Mouse (Mus musculus) forebrain, embryonic 11.5 days (tissue): ENCODE measurements around the gene Gm6268. TPM values are rescaled to one million over a fixed set of nuclear protein-coding genes. Genes with fewer than 3 reads are reported as not detected.

Source experiments
- ATAC-seq: fragments of 200-750 bp; cut with Nextera tagmentation; replicated peaks from 2 replicates; pipeline ENCODE4 v1.8.0; 2017; ENCODE audit warnings: moderate TSS enrichment; ENCODE audit not compliant: low FRiP score
- DNase-seq: peaks from one replicate; pipeline ENCODE4 v3.0.0-alpha.2; 2017; ENCODE audit warnings: low spot score
- H3K27ac ChIP-seq: fragments of 300-500 bp; sonication (generic); 2 replicates; pipeline ENCODE4 v1.5.1; 2014; ENCODE audit warnings: low read depth, low read length
- H3K27me3 ChIP-seq: fragments of 300-500 bp; sonication (generic); 2 replicates; pipeline ENCODE4 v1.6.1; 2014; ENCODE audit warnings: mild to moderate bottlenecking, low read length, mixed read lengths; ENCODE audit not compliant: control insufficient read depth, insufficient read depth
- H3K36me3 ChIP-seq: fragments of 300-500 bp; sonication (generic); 2 replicates; pipeline ENCODE4 v1.6.1; 2014; ENCODE audit warnings: mild to moderate bottlenecking, low read length, moderate library complexity, mixed read lengths; ENCODE audit not compliant: control insufficient read depth, insufficient read depth
- H3K4me1 ChIP-seq: fragments of 300-500 bp; sonication (generic); replicated peaks from 2 replicates; pipeline ENCODE4 v1.6.1; 2014; ENCODE audit warnings: low read length, mixed read lengths; ENCODE audit not compliant: control insufficient read depth, insufficient read depth
- H3K4me2 ChIP-seq: fragments of 300-500 bp; sonication (generic); 2 replicates; pipeline ENCODE4 v1.6.1; 2014; ENCODE audit warnings: low read depth, mild to moderate bottlenecking, low read length, moderate library complexity, mixed read lengths; ENCODE audit not compliant: severe bottlenecking
- H3K4me3 ChIP-seq: fragments of 300-500 bp; sonication (generic); 2 replicates; pipeline ENCODE4 v1.5.1; 2014; ENCODE audit warnings: low read depth, low read length
- H3K9ac ChIP-seq: fragments of 300-500 bp; sonication (generic); 2 replicates; pipeline ENCODE4 v1.6.1; 2014; ENCODE audit warnings: low read length
- H3K9me3 ChIP-seq: fragments of 300-500 bp; sonication (generic); 2 replicates; pipeline ENCODE4 v1.6.1; 2016; ENCODE audit warnings: low read length, mixed read lengths; ENCODE audit not compliant: control insufficient read depth
- WGBS: fragments of 180-500 bp; shearing (Covaris S2); extraction: QIAGEN DNeasy Blood & Tissue Kit; methylation state at CpG from one replicate; pipeline ENCODE4 v1.1.7; 2014; 5-methylcytosine and 5-hydroxymethylcytosine counted together
- microRNA-seq: library from miRNA; unstranded; fragments of <30 nt; microRNA quantifications from one replicate; pipeline ENCODE4, GENCODE M21; 2016; ENCODE audit not compliant: insufficient number of aligned reads
- polyA plus RNA-seq: library from polyadenylated mRNA; unstranded; fragments of >200 nt; fragmentation: Nextera tagmentation; extraction: Ambion mirVana; gene quantifications from 2 replicates; pipeline ENCODE4 v1.2.1, GENCODE M21; 2014

Gm6268 gene
- polyA plus RNA-seq, 1 experiment from 2014 or later, result not detected

DNA sequence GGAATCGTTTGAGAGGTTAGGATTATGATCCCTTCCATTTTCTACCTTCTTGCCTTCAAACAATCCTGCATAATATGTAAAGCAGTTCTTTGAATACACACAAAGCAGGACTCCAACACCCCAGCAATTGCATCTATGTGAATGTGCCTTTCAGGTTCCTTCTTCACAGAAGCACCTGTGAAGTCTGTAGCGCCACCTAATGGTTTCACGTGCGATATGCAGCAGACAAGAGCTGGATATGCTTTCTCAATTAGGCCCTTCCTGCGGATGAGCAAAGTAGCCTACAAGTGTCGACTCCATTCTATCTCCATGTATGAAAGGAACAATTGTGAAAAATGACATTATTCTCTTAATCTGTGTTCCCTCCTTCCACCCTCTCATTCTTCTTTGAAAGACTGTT, 33.9 kb downstream of the Gm6268 start:
- Histone ChIP-seq H3K27ac (no peak overlapping the region), H3K9me3 (no peaks in the 10 kb centered on the region), H3K4me1 (no peaks in the 10 kb centered on the region), H3K27me3 (no peaks in the 10 kb centered on the region), H3K36me3 (no peaks in the 10 kb centered on the region), H3K4me3 (no peak overlapping the region), H3K9ac (no peak overlapping the region), H3K4me2 (no peak overlapping the region)
- DNase-seq (no peak), ATAC-seq (no peak)
- 43% methylated on average over 6 of the region's 6 CpGs for WGBS

- Histone ChIP-seq H3K27ac (no peak overlapping the region), H3K4me3 (no peak overlapping the region), H3K36me3 (no peaks in the 10 kb centered on the region), H3K9me3 (no peaks in the 10 kb centered on the region), H3K27me3 (no peaks in the 10 kb centered on the region), H3K9ac (no peak overlapping the region), H3K4me2 (no peak overlapping the region), H3K4me1 (no peaks in the 10 kb centered on the region)
- ATAC-seq (no peak), DNase-seq (no peak)
- 96% methylated on average over 1 of the region's 1 CpGs for WGBS
Observed at GRCm38 (mm10) chrX:36437932-36438331, 36.9 kb downstream of the Gm6268 start.

Small RNA genes lying within 50 kb of the gene (microRNA-seq; reads per million reads assigned to microRNA genes)
- gene Gm44485, result not detected

Other genes with a start within 250 kb of the Gm6268 start
- gene Zcchc12, start 205.4 kb upstream of the Gm6268 start, polyA plus RNA-seq, result 20.9 and 27.5 TPM in 2 replicates
- gene Lonrf3, start 72.9 kb upstream of the Gm6268 start, polyA plus RNA-seq, result 1.6 and 1.7 TPM in 2 replicates
- not detected in 2 replicates for gene Gm14569, start 90.5 kb downstream of the Gm6268 start, polyA plus RNA-seq
- 382 and 393 TPM in 2 replicates for gene Pgrmc1, start 196.9 kb downstream of the Gm6268 start, polyA plus RNA-seq
- gene Akap17b, start 244.1 kb downstream of the Gm6268 start, polyA plus RNA-seq, result 3.6 and 3.8 TPM in 2 replicates